ENCODE assay signal across 20 mouse cellular contexts in the genomic region with DNA sequence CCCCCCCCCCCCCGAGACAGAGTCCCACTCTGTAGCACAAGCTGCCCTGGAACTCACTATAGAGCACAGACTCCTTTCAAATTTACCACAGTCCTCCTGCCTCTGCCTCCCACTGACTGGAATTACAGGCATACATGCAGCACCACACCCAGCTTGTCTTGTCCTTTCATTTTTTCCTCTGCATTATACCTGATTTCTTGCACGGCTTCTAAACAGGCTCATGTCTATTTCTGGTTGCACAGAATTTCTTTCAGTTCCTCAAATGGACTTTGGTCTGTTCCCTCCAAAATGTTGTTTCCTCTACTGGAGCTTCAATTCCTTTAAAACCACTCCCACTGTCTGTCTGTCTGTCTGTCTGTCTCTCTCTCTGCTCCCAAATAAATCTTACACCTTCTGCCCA. TPM values are rescaled to one million over a fixed set of nuclear protein-coding genes. Genes with fewer than 3 reads are reported as not detected.
DNase-seq lines count a peak whose midpoint lies in the region; ATAC-seq and TF ChIP-seq lines count a peak whose summit lies in the region.
"Had no signal": no experiment of that assay in that cellular context is flagged by ENCODE, and none has a peak within 500 bp of the region (broad histone marks: within the 10 kb centered on the region; RNA-seq: fewer than 3 reads in every experiment).

No protein-coding gene starts in this region.

- no peaks in the 10 kb centered on the region for H3K79me2 ChIP-seq in MEL (ENCODE audit: control insufficient read depth, insufficient read depth, low read length, poor library complexity)

- peak overlapping the region; percentile 28 to 42; a peak in 3 of 4 replicates for H3K4me3 ChIP-seq in MEL (ENCODE audit: control insufficient read depth in 1 of 2, insufficient read depth in 1 of 2, low read depth in 2 of 2, low read length in 2 of 2)
- H3K4me3 ChIP-seq in liver, embryonic 12.5 days = no peak overlapping the region
- H3K4me3 ChIP-seq in forebrain, embryonic 10.5 days = no peak overlapping the region
- H3K4me3 ChIP-seq: midbrain, embryonic 10.5 days; myocyte; stomach, embryonic 15.5 days had no signal

- H3K27me3 ChIP-seq in MEL (ENCODE audit: control insufficient read depth in 1 of 2, insufficient read depth in 2 of 2, low read length in 2 of 2) = no peaks in the 10 kb centered on the region
- H3K27me3 ChIP-seq in liver, embryonic 12.5 days (replicated peaks) = no peaks in the 10 kb centered on the region
- H3K27me3 ChIP-seq in forebrain, embryonic 10.5 days (ENCODE audit: poor library complexity, severe bottlenecking) = no peaks in the 10 kb centered on the region
- H3K27me3 ChIP-seq: stomach, embryonic 15.5 days had no signal

- H3K4me1 ChIP-seq in MEL (ENCODE audit: control insufficient read depth in 1 of 2, insufficient read depth in 2 of 2, low read length in 2 of 2) = peaks cover 0 to 4% of the 10 kb centered on the region in 2 experiments; a peak in 2 of 4 replicates
- H3K4me1 ChIP-seq in liver, embryonic 12.5 days = peaks cover 6% of the 10 kb centered on the region; the same call in 1 of the 2 replicates
- peaks cover 6% of the 10 kb centered on the region; the same call in 1 of the 2 replicates for H3K4me1 ChIP-seq in forebrain, embryonic 10.5 days
- H3K4me1 ChIP-seq: stomach, embryonic 15.5 days had no signal

- no peak for ATAC-seq in liver, embryonic 12.5 days
- ATAC-seq in monocyte, adult 5-6 weeks (replicated peaks; ENCODE audit: insufficient number of reproducible peaks, low FRiP score, low TSS enrichment, poor library complexity, severe bottlenecking) = peak; percentile 77
- ATAC-seq: activated CD4-positive, CD25-positive, alpha-beta regulatory T cell, adult 4 months; intestine, postnatal 0 days had no signal

- TF ChIP-seq RAD21 in MEL (IDR thresholded peaks at IDR 0.05; ENCODE audit: low read depth, low read length) = no peak

- H3K9me3 ChIP-seq in MEL (replicated peaks; ENCODE audit: insufficient read depth, low read length) = no peaks in the 10 kb centered on the region
- no peaks in the 10 kb centered on the region for H3K9me3 ChIP-seq in liver, embryonic 12.5 days (replicated peaks)
- no peaks in the 10 kb centered on the region for H3K9me3 ChIP-seq in forebrain, embryonic 10.5 days
- H3K9me3 ChIP-seq: midbrain, embryonic 10.5 days; stomach, embryonic 15.5 days had no signal

- 31% methylated on average over 1 of the region's 2 CpGs for WGBS in liver, embryonic 12.5 days (ENCODE audit: insufficient replicate concordance)
- WGBS in forebrain, embryonic 10.5 days = 49% methylated on average over 2 of the region's 2 CpGs

- H3K9ac ChIP-seq in MEL (ENCODE audit: control insufficient read depth, low read depth, low read length, poor library complexity, severe bottlenecking) = peak overlapping the region; percentile 40; the same call in 1 of the 2 replicates
- H3K9ac ChIP-seq in liver, embryonic 12.5 days = no peak overlapping the region
- H3K9ac ChIP-seq: hindbrain, embryonic 14.5 days; stomach, embryonic 15.5 days had no signal

- peak overlapping the region; percentile 20; the same call in 1 of the 2 replicates for H3K4me2 ChIP-seq in liver, embryonic 12.5 days
- H3K4me2 ChIP-seq: hindbrain, embryonic 14.5 days; stomach, embryonic 15.5 days had no signal

- no peak for TF ChIP-seq POLR2A in MEL (IDR thresholded peaks at IDR 0.05; ENCODE audit: control insufficient read depth in 1 of 2, insufficient read depth in 1 of 2, low read depth in 1 of 2, low read length in 2 of 2, poor library complexity in 1 of 2)

- no peak overlapping the region for H3K27ac ChIP-seq in MEL (ENCODE audit: control insufficient read depth, low read depth, low read length)
- H3K27ac ChIP-seq in liver, embryonic 12.5 days = no peak overlapping the region; the same call in 1 of the 2 replicates
- no peak overlapping the region for H3K27ac ChIP-seq in forebrain, embryonic 10.5 days
- H3K27ac ChIP-seq: hindbrain, embryonic 14.5 days; midbrain, embryonic 10.5 days; stomach, embryonic 15.5 days had no signal

- peaks cover 0 to 5% of the 10 kb centered on the region in 2 experiments; a peak in 2 of 4 replicates for H3K36me3 ChIP-seq in MEL (ENCODE audit: control insufficient read depth in 1 of 2, insufficient read depth in 2 of 2, low read length in 2 of 2)
- H3K36me3 ChIP-seq in liver, embryonic 12.5 days = no peaks in the 10 kb centered on the region
- H3K36me3 ChIP-seq in forebrain, embryonic 10.5 days (replicated peaks) = no peaks in the 10 kb centered on the region
- H3K36me3 ChIP-seq: midbrain, embryonic 10.5 days; stomach, embryonic 15.5 days had no signal

- DNase-seq in layer of hippocampus, adult 9-10 months (ENCODE audit: low spot score) = peak; percentile 22
- no peak for DNase-seq in layer of hippocampus, adult 8-10 months (ENCODE audit: low spot score in 2 of 2)
- DNase-seq in MEL (ENCODE audit: low read depth, low spot score) = peak; percentile 39
- no peak for DNase-seq in forebrain, embryonic 10.5 days (ENCODE audit: extremely low spot score, low spot score)
- DNase-seq in left cerebral cortex, postnatal 36 days (ENCODE audit: low spot score in 2 of 2) = no peak
- DNase-seq: adrenal gland, postnatal 36 days; cerebellum, adult 11 months; gastrocnemius, postnatal 14 days; kidney, postnatal 14 days; lung, adult 2 months; right cerebral cortex, postnatal 14 days; thymus, postnatal 25 days had no signal

- intact Hi-C loops in left cerebral cortex, postnatal 36 days (cut with DNase I) = loop anchor here (5.0 kb wide), 1 partner anchor 36 kb away; no protein-coding TSS in a partner anchor

- no peak for TF ChIP-seq CTCF in MEL (IDR thresholded peaks at IDR 0.05 in 2 of 3, conservative IDR thresholded peaks at IDR 0.05 in 1 of 3; ENCODE audit: control insufficient read depth in 1 of 3, insufficient read depth in 1 of 3, low read depth in 2 of 3, low read length in 3 of 3, poor library complexity in 1 of 3, severe bottlenecking in 1 of 3)

- no peak for TF ChIP-seq EP300 in MEL (IDR thresholded peaks at IDR 0.05; ENCODE audit: low read depth in 1 of 2, low read length in 2 of 2)

TF ChIP-seq in MEL, 35 proteins besides CTCF, POLR2A, EP300 and RAD21:
- TF ChIP-seq GATA1 (IDR thresholded peaks at IDR 0.05; ENCODE audit: low read depth, low read length) (no peak), ZNF384 (IDR thresholded peaks at IDR 0.05; ENCODE audit: low read depth, low read length) (no peak), SIN3A (IDR thresholded peaks at IDR 0.05; ENCODE audit: low read length) (no peak), JUND (IDR thresholded peaks at IDR 0.05; ENCODE audit: low read depth, low read length) (no peak), RCOR1 (IDR thresholded peaks at IDR 0.05; ENCODE audit: low read depth, low read length) (no peak), ZMIZ1 (IDR thresholded peaks at IDR 0.05; ENCODE audit: low read depth, low read length) (no peak)
TF ChIP-seq in MEL: peak in this region for 0.

RNA-seq across cellular contexts. Expression of gene Ep300, which starts 16.6 kb away (rescaled TPM):
- 10 to 100 TPM; 64.5 to 80.0 (median 74.6) TPM for total RNA-seq in layer of hippocampus, adult 8-10 months (2022)
- total RNA-seq in MEL (2012; rRNA removed) = 11.6 and 13.4 TPM in 2 replicates
- polyA plus RNA-seq in MEL (2012; ENCODE audit: insufficient read depth in 1 of 2, insufficient read length in 2 of 2, low read depth in 1 of 2, low replicate concordance in 2 of 2, missing spikeins in 1 of 2) = 10 to 100 TPM; 32.3 to 45.2 TPM
- polyA plus RNA-seq in liver, embryonic 12.5 days (2016; fragmentation: Nextera tagmentation; extraction: Ambion mirVana) = 11.8 and 13.4 TPM in 2 replicates
- 62.5 to 122 TPM (median 65.7 TPM) in 3 replicates for total RNA-seq in monocyte, adult 5-6 weeks (2017)
- 16.3 and 19.8 TPM in 2 replicates for polyA plus RNA-seq in forebrain, embryonic 10.5 days (2016; fragmentation: Nextera tagmentation; extraction: Ambion mirVana)
- total RNA-seq in left cerebral cortex, postnatal 36 days (2021) = 10 to 100 TPM; 68.3 to 82.0 TPM

Comparison
In these comparisons a context has a peak if more than half of its experiments do, and no peak if none do; other contexts are left out.
1. DNase-seq: peak in layer of hippocampus, adult 9-10 months (single experiment) and MEL (single experiment); none in layer of hippocampus, adult 8-10 months (0 of 2), forebrain, embryonic 10.5 days (single experiment) and left cerebral cortex, postnatal 36 days (0 of 2).
2. H3K4me3 ChIP-seq: peak in MEL (2 of 2); none in liver, embryonic 12.5 days (single experiment) and forebrain, embryonic 10.5 days (single experiment).